Mouse (Mus musculus): ENCODE results near the gene Kif5c.

- no peak for TF ChIP-seq POLR2A (IDR thresholded peaks at IDR 0.05; ENCODE audit: low read depth, low read length)
- no peak for TF ChIP-seq CTCF (IDR thresholded peaks at IDR 0.05; ENCODE audit: extremely low read depth, insufficient read length, insufficient replicate concordance, low read depth, low read length)
Measured at GRCm38 (mm10) chr2:49712336-49712887, 93.3 kb downstream of the Kif5c start.
